5 mouse cellular contexts compared by ENCODE assay signal in the genomic region with DNA sequence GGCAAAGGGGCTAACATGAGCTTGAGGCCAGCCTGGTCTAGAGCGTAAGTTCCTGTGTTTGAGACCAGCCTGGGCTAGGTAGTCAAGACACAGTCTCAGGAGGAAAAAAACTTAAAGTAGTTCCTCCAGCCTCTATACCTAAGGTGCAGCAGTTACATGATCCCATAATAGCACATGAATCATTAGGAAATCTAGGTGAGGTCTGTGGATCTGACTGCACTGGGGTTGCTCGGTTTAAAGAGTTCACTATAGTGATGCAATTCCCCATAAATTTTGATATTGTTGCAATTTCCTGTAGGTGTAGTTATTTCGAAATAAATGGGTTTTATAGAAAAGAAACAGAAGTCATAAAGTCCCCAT.
"Had no signal": no experiment of that assay in that cellular context is flagged by ENCODE, and none has a peak within 500 bp of the region (broad histone marks: within the 10 kb centered on the region; RNA-seq: fewer than 3 reads in every experiment).

No protein-coding gene starts in this region.

- ATAC-seq: hindbrain, postnatal 0 days; midbrain, embryonic 16.5 days had no signal

- DNase-seq: layer of hippocampus, postnatal 36 days had no signal

- H3K9ac ChIP-seq: lung, embryonic 15.5 days had no signal

- H3K27me3 ChIP-seq: lung, embryonic 15.5 days had no signal

- H3K27ac ChIP-seq: hindbrain, postnatal 0 days; lung, embryonic 15.5 days had no signal

- H3K4me3 ChIP-seq: lung, embryonic 15.5 days; midbrain, embryonic 10.5 days had no signal

- H3K9me3 ChIP-seq: lung, embryonic 15.5 days; midbrain, embryonic 10.5 days had no signal

- H3K4me1 ChIP-seq: lung, embryonic 15.5 days; midbrain, embryonic 10.5 days had no signal

- H3K36me3 ChIP-seq: lung, embryonic 15.5 days had no signal

- H3K4me2 ChIP-seq: lung, embryonic 15.5 days had no signal
